Mouse (Mus musculus) stomach, postnatal 0 days (tissue): ENCODE data around the gene Actr1a. TPM values are rescaled to one million over a fixed set of nuclear protein-coding genes. Genes with fewer than 3 reads are reported as not detected.

Experiments used
- ATAC-seq: fragments of 200-750 bp; cut with Nextera tagmentation; 2 replicates; pipeline ENCODE4 v1.8.0; 2017; ENCODE audit not compliant: low FRiP score, low TSS enrichment
- DNase-seq: peaks from one replicate; pipeline ENCODE4 v3.0.0-alpha.2; 2016; ENCODE audit warnings: low spot score
- H3K27ac ChIP-seq: fragments of 300-500 bp; sonication (generic); replicated peaks from 2 replicates; pipeline ENCODE4 v1.5.1; 2014; ENCODE audit warnings: mild to moderate bottlenecking, control low read depth
- H3K27me3 ChIP-seq: fragments of 300-500 bp; sonication (generic); 2 replicates; pipeline ENCODE4 v1.6.1; 2014; ENCODE audit warnings: low read length; ENCODE audit not compliant: control insufficient read depth, insufficient read depth
- H3K36me3 ChIP-seq: fragments of 300-500 bp; sonication (generic); 2 replicates; pipeline ENCODE4 v1.6.1; 2014; ENCODE audit warnings: low read length, mixed read lengths; ENCODE audit not compliant: control insufficient read depth, insufficient read depth
- H3K4me1 ChIP-seq: fragments of 300-500 bp; sonication (generic); replicated peaks from 2 replicates; pipeline ENCODE4 v1.6.1; 2014; ENCODE audit warnings: antibody characterized with exemption; ENCODE audit not compliant: control insufficient read depth, insufficient read depth
- H3K4me2 ChIP-seq: fragments of 300-500 bp; sonication (generic); replicated peaks from 2 replicates; pipeline ENCODE4 v1.6.1; 2014; ENCODE audit warnings: low read depth, mild to moderate bottlenecking, control low read depth, moderate library complexity
- H3K4me3 ChIP-seq: fragments of 300-500 bp; sonication (generic); 2 replicates; pipeline ENCODE4 v1.5.1; 2014; ENCODE audit warnings: low read depth, low read length, control low read depth
- H3K9ac ChIP-seq: fragments of 300-500 bp; sonication (generic); 2 replicates; pipeline ENCODE4 v1.6.1; 2014; ENCODE audit warnings: mild to moderate bottlenecking, low read length, control low read depth, mixed read lengths
- H3K9me3 ChIP-seq: fragments of 300-500 bp; sonication (generic); 2 replicates; pipeline ENCODE4 v1.6.1; 2016; ENCODE audit warnings: low read length; ENCODE audit not compliant: control insufficient read depth
- CTCF ChIP-seq: IDR thresholded peaks from 2 replicates; pipeline ENCODE4 v1.5.1; 2016; ENCODE audit warnings: antibody characterized with exemption, low read depth, mild to moderate bottlenecking, moderate library complexity
- EP300 ChIP-seq: optimal IDR thresholded peaks from 2 replicates; pipeline ENCODE3; 2016; ENCODE audit warnings: antibody characterized with exemption
- WGBS: fragments of 180-500 bp; shearing (Covaris S2); extraction: QIAGEN DNeasy Blood & Tissue Kit; methylation state at CpG from one replicate; pipeline ENCODE4 v1.1.7; 2014; 5-methylcytosine and 5-hydroxymethylcytosine counted together
- polyA plus RNA-seq: library from polyadenylated mRNA; unstranded; fragments of >200 nt; fragmentation: Nextera tagmentation; extraction: Ambion mirVana; gene quantifications from 2 replicates; pipeline ENCODE4 v1.2.1, GENCODE M21; 2015

Actr1a gene
- polyA plus RNA-seq, 1 experiment from 2014 or later: 90.1 TPM

DNA sequence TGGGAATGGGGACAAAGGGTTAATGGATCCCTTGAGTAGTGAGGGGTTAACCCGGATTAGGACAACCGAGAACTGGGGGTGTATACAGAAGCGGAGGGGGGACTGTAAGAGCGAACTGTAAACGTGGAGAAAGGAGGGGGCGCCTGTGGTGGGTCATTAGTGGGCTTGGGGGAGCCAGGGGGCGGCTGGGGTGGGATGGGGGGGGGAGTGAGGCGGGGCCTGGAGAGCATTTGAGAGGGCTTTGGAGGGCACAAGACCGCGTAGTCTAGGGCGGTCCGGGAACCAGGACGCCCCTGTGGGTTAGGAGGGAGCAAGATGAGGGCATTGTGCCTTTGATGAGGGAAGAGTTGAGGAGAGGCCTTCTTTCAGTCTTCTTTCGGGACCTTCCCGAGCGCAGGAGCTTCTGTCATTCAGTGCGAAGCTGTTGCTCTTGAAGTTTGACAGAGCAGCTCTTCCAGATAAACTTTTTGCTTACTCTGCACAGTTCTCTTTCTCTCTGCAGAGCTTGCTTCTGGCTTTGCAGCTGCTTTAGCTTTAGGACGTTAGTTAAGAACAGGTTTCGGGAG lies 2.0 kb upstream of the Actr1a start:
- Histone ChIP-seq H3K27ac (peak overlapping the region; percentile 88), H3K4me1 (peaks cover 7% of the 10 kb centered on the region; the same call in 1 of the 2 replicates), H3K9me3 (no peaks in the 10 kb centered on the region), H3K27me3 (no peaks in the 10 kb centered on the region), H3K4me2 (peak overlapping the region; percentile 88), H3K9ac (peak overlapping the region; percentile 80), H3K36me3 (peaks cover 4% of the 10 kb centered on the region; the same call in 1 of the 2 replicates), H3K4me3 (peak overlapping the region; percentile 87)
- no peak for ATAC-seq
- 3% methylated on average over 19 of the region's 19 CpGs for WGBS
- TF ChIP-seq EP300 (no peak), CTCF (no peak)
- no peak for DNase-seq

DNA sequence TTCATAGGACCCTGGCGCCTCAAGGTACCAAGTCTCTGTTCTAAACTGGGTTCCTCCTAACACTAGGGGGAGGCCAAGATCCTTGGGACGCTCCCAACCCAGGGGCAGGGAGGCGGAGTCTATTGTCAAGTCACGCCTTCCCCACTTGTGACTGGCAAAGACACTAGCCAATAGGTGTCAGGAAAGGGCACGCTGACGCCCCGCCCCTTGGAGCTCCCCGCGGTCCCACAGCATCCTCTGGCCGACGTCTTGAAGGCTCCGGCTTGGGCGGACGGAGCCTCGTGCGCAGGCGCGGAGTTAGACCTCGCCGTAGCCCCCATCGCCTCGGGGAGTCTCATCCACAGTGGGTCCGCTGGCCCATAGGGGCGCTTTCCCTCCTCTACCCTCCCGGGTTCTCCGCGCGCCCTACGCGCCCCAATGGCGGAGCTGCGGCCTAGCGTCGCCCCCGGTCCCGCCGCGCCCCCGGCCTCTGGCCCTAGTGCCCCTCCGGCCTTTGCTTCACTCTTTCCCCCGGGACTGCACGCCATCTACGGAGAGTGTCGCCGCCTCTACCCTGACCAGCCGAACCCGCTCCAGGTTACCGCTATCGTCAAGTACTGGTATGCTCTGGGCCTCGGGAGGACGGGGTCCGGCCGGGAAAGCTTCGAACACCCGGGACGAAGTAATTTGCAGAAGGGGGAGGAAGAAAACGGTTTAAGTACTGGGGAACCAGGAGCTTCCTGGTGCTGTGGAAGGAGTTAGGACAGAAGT lies 1.3 kb upstream of the Actr1a start, which contains the start of gene Sufu:
Gene Sufu, plus strand, starts transcription at position 211 of the 750 bp plus-strand sequence.
- Histone ChIP-seq H3K27ac (peak within 1 kb of the TSS; percentile 88), H3K4me2 (peak within 1 kb of the TSS; percentile 88), H3K36me3 (peaks cover 4% of the 10 kb centered on the region; the same call in 1 of the 2 replicates), H3K27me3 (no peaks in the 10 kb centered on the region), H3K9ac (peak within 1 kb of the TSS; percentile 86), H3K9me3 (no peaks in the 10 kb centered on the region), H3K4me1 (peaks cover 7% of the 10 kb centered on the region; the same call in 1 of the 2 replicates), H3K4me3 (peak within 1 kb of the TSS; percentile 87)
- ATAC-seq (peak; percentile 90), DNase-seq (peak; percentile 98)
- under 1% methylated on average over 51 of the region's 57 CpGs for WGBS
- TF ChIP-seq CTCF: peak; percentile 91
- TF ChIP-seq EP300: no peak

DNA sequence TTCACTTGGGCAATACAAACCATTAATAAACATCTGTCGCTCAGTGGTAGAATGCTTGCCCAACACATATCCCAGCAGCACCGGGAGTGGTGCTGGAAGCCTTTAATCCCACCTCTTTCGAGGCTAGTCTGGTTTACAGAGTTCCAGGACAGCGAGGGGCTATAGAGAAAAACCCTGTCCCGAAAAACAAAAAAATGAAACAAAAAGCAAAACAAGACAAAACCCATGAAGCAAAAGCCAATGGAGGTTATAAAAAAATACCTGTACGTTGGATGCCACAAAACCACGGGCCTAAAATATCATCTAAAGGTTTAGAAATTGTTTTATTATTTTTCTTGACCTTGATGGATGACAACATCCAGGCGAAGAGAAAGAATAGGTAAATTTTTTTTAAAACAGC lies 561 bp upstream of the Actr1a start:
- H3K9ac ChIP-seq: no peak overlapping the region
- peaks cover 7% of the 10 kb centered on the region; the same call in 1 of the 2 replicates for H3K4me1 ChIP-seq
- 0 out of 2 replicates have a peak overlapping the region, but pooled peaks have one; percentile 81 for H3K27ac ChIP-seq
- H3K9me3 ChIP-seq: no peaks in the 10 kb centered on the region
- peak overlapping the region; percentile 79 for H3K4me3 ChIP-seq
- H3K4me2 ChIP-seq: peak overlapping the region; percentile 60
- TF ChIP-seq EP300: no peak
- no peak for TF ChIP-seq CTCF
- H3K36me3 ChIP-seq: peaks cover 1% of the 10 kb centered on the region; the same call in 1 of the 2 replicates
- 10% methylated on average over 8 of the region's 8 CpGs for WGBS
- ATAC-seq (no peak), DNase-seq (no peak)
- no peaks in the 10 kb centered on the region for H3K27me3 ChIP-seq

DNA sequence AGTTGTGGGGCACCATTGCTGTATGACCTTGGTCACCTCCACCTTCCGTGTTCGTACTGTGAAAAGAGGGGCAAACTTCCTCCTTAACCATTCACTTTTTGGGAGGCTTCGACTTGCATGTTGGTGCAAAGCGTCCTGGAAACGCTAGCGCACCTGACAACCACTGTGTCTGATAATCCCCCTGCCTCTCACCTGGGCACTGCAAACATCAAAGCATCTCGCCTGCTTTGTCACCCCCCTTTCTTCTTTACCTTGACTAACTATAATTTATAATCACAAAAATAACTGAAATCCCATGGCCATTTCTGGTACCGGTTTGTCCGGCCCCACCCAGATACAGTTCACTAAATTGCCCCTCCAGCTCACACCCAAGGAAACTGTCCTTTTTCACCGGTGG lies 838 bp downstream of the Actr1a start:
- Histone ChIP-seq H3K36me3 (no peaks in the 10 kb centered on the region), H3K4me1 (peaks cover 7% of the 10 kb centered on the region; the same call in 1 of the 2 replicates), H3K27me3 (no peaks in the 10 kb centered on the region), H3K27ac (no peak overlapping the region; the same call in 1 of the 2 replicates), H3K9me3 (no peaks in the 10 kb centered on the region), H3K9ac (peak overlapping the region; percentile 57), H3K4me2 (peak overlapping the region; percentile 84), H3K4me3 (peak overlapping the region; percentile 79)
- DNase-seq: peak; percentile 24
- 3% methylated on average over 10 of the region's 10 CpGs for WGBS
- no peak for TF ChIP-seq EP300
- TF ChIP-seq CTCF: 0 out of 2 replicates have a peak, but pooled peaks have one; percentile 1
- ATAC-seq: no peak

DNA sequence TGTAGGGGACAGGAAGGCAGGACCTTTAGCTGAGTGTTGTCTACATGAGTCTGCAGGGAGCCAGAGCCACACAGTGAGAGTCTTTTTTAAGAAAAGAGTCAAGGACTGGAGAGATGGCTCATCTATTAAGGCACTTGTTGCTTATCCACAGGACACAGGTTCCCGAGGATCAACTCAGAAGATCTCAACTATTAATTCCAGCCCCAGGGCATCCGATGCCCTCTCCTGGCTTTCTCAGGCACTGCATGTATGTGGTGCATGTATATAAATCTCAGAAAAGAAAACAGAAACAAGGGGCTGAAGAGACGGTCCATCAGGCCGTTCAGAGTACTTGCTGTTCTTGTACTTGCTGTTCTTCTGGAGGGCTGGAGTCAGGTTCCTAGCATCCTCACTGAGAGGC lies 3.5 kb downstream of the Actr1a start:
- WGBS: 30% methylated on average over 4 of the region's 4 CpGs
- no peak overlapping the region for H3K27ac ChIP-seq
- peaks cover under 1% of the 10 kb centered on the region for H3K36me3 ChIP-seq
- no peaks in the 10 kb centered on the region for H3K9me3 ChIP-seq
- no peak for ATAC-seq
- no peak overlapping the region for H3K4me2 ChIP-seq
- H3K4me3 ChIP-seq: no peak overlapping the region
- H3K4me1 ChIP-seq: peaks cover 7% of the 10 kb centered on the region; the same call in 1 of the 2 replicates
- no peak overlapping the region for H3K9ac ChIP-seq
- DNase-seq: peak; percentile 55
- no peaks in the 10 kb centered on the region for H3K27me3 ChIP-seq
- no peak for TF ChIP-seq EP300
- peak; percentile 77 for TF ChIP-seq CTCF
